Mouse (Mus musculus) lung, embryonic 14.5 days (tissue): ENCODE measurements at regions not wholly inside any gene's neighbourhood (a gene's known extent, or its start where the extent isn't known, plus 50 kb on each side); places are given as distances from the start of the nearest gene placed in this dataset.
A peak's percentile ranks its signal among the peaks of the same experiment; 100 is the strongest.

Source experiments
- ATAC-seq: fragments of 200-750 bp; cut with Nextera tagmentation; 2 replicates; pipeline ENCODE4 v1.8.0; 2017; ENCODE audit warnings: mild to moderate bottlenecking, moderate TSS enrichment, moderate library complexity; ENCODE audit not compliant: insufficient read depth
- DNase-seq: peaks from one replicate; pipeline ENCODE4 v3.0.0-alpha.2; 2015
- H3K27ac ChIP-seq: fragments of 300-500 bp; sonication (generic); 2 replicates; pipeline ENCODE4 v1.5.1; 2014; ENCODE audit warnings: low read depth, mild to moderate bottlenecking, moderate library complexity
- H3K27me3 ChIP-seq: fragments of 300-500 bp; sonication (generic); 2 replicates; pipeline ENCODE4 v1.6.1; 2014; ENCODE audit warnings: low read length, control low read depth; ENCODE audit not compliant: insufficient read depth
- H3K36me3 ChIP-seq: fragments of 300-500 bp; sonication (generic); 2 replicates; pipeline ENCODE4 v1.6.1; 2014; ENCODE audit warnings: control low read depth; ENCODE audit not compliant: insufficient read depth
- H3K4me1 ChIP-seq: fragments of 300-500 bp; sonication (generic); 2 replicates; pipeline ENCODE4 v1.6.1; 2014; ENCODE audit warnings: antibody characterized with exemption, control low read depth; ENCODE audit not compliant: insufficient read depth
- H3K4me2 ChIP-seq: fragments of 300-500 bp; sonication (generic); 2 replicates; pipeline ENCODE4 v1.6.1; 2014; ENCODE audit warnings: mild to moderate bottlenecking
- H3K4me3 ChIP-seq: fragments of 300-500 bp; sonication (generic); 2 replicates; pipeline ENCODE4 v1.5.1; 2014; ENCODE audit warnings: low read depth, low read length
- H3K9ac ChIP-seq: fragments of 300-500 bp; sonication (generic); 2 replicates; pipeline ENCODE4 v1.6.1; 2014
- H3K9me3 ChIP-seq: fragments of 300-500 bp; sonication (generic); 2 replicates; pipeline ENCODE4 v1.6.1; 2016; ENCODE audit warnings: low read depth, low read length, control low read depth
- CTCF ChIP-seq: IDR thresholded peaks from 2 replicates; pipeline ENCODE4 v1.5.1; 2016; ENCODE audit warnings: antibody characterized with exemption, low read depth
- WGBS: fragments of 180-500 bp; shearing (Covaris S2); extraction: QIAGEN DNeasy Blood & Tissue Kit; methylation state at CpG from one replicate; pipeline ENCODE4 v1.1.7; 2014; 5-methylcytosine and 5-hydroxymethylcytosine counted together

DNA sequence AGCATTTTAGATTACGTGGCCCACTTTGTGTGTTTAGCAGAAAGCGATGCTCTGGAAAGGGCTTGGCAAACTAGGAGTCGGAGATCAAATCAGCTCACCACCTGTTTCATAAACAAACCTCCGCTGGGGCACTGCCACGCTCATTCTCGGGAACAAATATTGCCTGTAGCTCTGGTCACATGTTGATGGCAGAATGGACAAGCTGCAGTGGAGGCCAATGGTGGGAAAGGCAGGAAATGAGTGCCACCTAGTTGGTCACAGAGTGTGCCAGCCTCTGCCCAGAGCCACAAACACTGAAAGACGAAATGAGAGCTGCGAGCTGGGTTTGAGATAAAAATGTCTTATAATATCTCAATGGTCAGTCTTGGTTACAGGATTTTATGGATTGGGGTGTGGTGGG, 259.2 kb upstream of the Csf3r start:
- H3K9me3 ChIP-seq: no peaks in the 10 kb centered on the region
- H3K4me3 ChIP-seq: no peak overlapping the region
- H3K9ac ChIP-seq: no peak overlapping the region
- 65% methylated on average over 8 of the region's 8 CpGs for WGBS
- no peak for DNase-seq
- H3K4me1 ChIP-seq: no peaks in the 10 kb centered on the region
- ATAC-seq: no peak
- H3K27ac ChIP-seq: no peak overlapping the region
- no peaks in the 10 kb centered on the region for H3K36me3 ChIP-seq
- H3K27me3 ChIP-seq: no peaks in the 10 kb centered on the region
- no peak for TF ChIP-seq CTCF
- no peak overlapping the region for H3K4me2 ChIP-seq

DNA sequence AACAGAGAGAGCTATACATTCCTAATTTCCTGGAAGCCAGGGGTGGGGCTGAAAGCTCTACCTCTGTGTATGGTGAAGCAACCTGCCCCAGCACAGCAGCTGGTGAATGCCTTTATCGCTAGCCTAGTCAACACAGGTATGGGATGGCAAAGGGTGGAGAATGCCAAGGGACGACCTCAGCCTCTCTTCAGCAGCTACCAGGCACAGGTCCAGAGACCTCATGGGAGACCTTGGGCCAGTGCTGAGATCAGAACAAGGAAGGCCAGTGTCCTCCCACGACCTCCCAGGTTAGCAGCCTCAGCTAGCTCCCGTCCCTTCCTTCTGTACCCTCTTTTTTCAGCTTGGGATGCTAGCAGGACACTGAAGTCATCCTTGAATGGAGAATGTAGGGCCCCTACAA, 247.2 kb upstream of the Csf3r start:
- DNase-seq: no peak
- WGBS: 72% methylated on average over 4 of the region's 4 CpGs

DNA sequence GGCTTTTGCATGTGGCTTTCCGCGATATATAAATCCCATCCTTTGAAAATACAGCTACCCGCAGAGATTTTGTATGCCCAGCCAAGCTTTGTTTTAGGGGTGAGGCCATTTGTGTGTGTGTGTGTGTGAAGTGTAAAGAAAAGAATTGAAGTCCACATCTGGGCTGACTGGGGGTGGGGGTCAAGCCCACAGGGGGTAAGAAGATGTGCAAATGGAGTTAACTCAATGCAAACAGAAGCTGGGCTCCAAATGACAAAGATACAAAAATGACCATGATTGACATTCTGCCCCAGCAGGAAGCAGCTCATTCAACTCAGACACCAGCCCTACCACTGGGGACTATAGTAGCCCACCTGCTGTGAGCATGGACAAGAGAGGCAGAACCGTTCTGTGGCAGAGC, 244.2 kb upstream of the Csf3r start:
- Histone ChIP-seq H3K4me3 (no peak overlapping the region), H3K9ac (no peak overlapping the region), H3K4me1 (no peaks in the 10 kb centered on the region), H3K27ac (no peak overlapping the region), H3K9me3 (no peaks in the 10 kb centered on the region), H3K27me3 (no peaks in the 10 kb centered on the region), H3K4me2 (no peak overlapping the region), H3K36me3 (no peaks in the 10 kb centered on the region)
- DNase-seq: no peak
- WGBS: 37% methylated on average over 4 of the region's 4 CpGs
- no peak for ATAC-seq
- no peak for TF ChIP-seq CTCF

More for the DNA sequence above, 247.2 kb upstream of the Csf3r start:
- TF ChIP-seq CTCF: no peak
- Histone ChIP-seq H3K27me3 (no peaks in the 10 kb centered on the region), H3K4me2 (no peak overlapping the region), H3K36me3 (no peaks in the 10 kb centered on the region), H3K4me3 (no peak overlapping the region), H3K4me1 (no peaks in the 10 kb centered on the region), H3K9ac (no peak overlapping the region), H3K9me3 (no peaks in the 10 kb centered on the region), H3K27ac (no peak overlapping the region)
- no peak for ATAC-seq

DNA sequence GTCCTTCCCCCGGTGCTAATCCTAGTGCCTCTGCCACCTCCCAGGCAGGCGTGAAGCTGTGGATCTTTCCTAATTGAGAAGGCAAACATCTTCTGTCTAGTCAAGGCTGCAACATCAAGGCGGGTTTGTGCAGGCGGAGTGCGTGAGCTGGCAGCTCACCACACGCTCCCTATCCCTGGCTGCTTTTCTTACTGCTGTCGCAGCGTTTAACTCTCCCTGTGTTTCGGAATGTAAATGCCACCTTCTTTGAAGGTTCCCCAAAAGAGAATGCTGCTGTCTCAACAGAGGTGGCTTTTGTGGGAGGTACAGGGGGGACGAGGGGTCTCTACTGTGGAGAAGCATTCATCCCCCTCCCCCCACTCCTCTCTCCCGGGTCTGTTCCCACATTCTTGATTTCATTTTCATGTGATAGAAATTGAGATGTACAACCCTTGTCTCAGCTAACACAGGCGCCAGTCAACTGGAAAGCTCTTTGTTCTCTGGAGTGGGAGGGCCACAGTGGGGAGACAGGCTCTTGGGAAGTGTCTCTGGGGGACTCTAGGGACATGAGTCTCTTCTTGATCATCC, 243.3 kb upstream of the Csf3r start:
- no peak for DNase-seq
- H3K27me3 ChIP-seq: no peaks in the 10 kb centered on the region
- ATAC-seq: no peak

DNA sequence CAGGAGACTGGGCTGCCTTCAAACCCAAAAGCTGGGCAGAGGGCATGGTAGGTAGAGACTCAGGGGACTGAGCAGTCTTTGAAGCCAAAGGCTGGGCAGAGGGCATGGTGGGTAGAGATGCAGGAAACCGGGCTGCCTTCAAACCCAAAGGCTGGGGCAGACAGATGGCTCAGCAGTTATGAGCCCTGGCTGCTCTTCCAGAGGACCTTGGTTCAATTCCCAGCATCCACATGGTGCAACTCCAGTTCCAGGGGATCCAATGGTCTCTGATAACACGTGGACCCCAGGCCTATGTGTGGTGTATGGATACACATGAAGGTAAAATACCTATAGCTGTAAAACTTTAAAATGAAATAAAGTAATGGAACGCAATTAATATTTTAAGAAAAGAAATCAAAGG, 242.0 kb upstream of the Csf3r start:
- Histone ChIP-seq H3K36me3 (no peaks in the 10 kb centered on the region), H3K4me3 (no peak overlapping the region), H3K9ac (no peak overlapping the region), H3K4me2 (no peak overlapping the region), H3K27me3 (no peaks in the 10 kb centered on the region), H3K27ac (no peak overlapping the region), H3K4me1 (no peaks in the 10 kb centered on the region), H3K9me3 (no peaks in the 10 kb centered on the region)
- DNase-seq (no peak), ATAC-seq (no peak)
- TF ChIP-seq CTCF: no peak
- WGBS: 63% methylated on average over 3 of the region's 3 CpGs

More for the DNA sequence above, 243.3 kb upstream of the Csf3r start:
- 9% methylated on average over 12 of the region's 12 CpGs for WGBS
- Histone ChIP-seq H3K9me3 (no peaks in the 10 kb centered on the region), H3K4me1 (no peaks in the 10 kb centered on the region), H3K27ac (no peak overlapping the region), H3K4me2 (no peak overlapping the region), H3K4me3 (no peak overlapping the region), H3K9ac (no peak overlapping the region), H3K36me3 (no peaks in the 10 kb centered on the region)
- no peak for TF ChIP-seq CTCF

- TF ChIP-seq CTCF: no peak
- H3K27me3 ChIP-seq: no peaks in the 10 kb centered on the region
- WGBS: 30% methylated on average over 3 of the region's 3 CpGs
- no peak overlapping the region for H3K9ac ChIP-seq
- ATAC-seq (no peak), DNase-seq (no peak)
- H3K9me3 ChIP-seq: no peaks in the 10 kb centered on the region
- no peak overlapping the region for H3K27ac ChIP-seq
- no peaks in the 10 kb centered on the region for H3K4me1 ChIP-seq
- H3K4me3 ChIP-seq: no peak overlapping the region
- H3K4me2 ChIP-seq: no peak overlapping the region
- no peaks in the 10 kb centered on the region for H3K36me3 ChIP-seq
Observed at GRCm38 (mm10) chr4:125786083-125786482, 238.3 kb upstream of the Csf3r start.

GRCm38 (mm10) chr4:125794679-125795078, 229.7 kb upstream of the Csf3r start:
- DNase-seq: no peak
- no peaks in the 10 kb centered on the region for H3K36me3 ChIP-seq
- H3K9ac ChIP-seq: no peak overlapping the region
- no peak for ATAC-seq
- H3K27ac ChIP-seq: no peak overlapping the region
- no peaks in the 10 kb centered on the region for H3K4me1 ChIP-seq
- 62% methylated on average over 4 of the region's 4 CpGs for WGBS
- H3K9me3 ChIP-seq: no peaks in the 10 kb centered on the region
- no peak overlapping the region for H3K4me2 ChIP-seq
- no peak for TF ChIP-seq CTCF
- H3K27me3 ChIP-seq: no peaks in the 10 kb centered on the region
- no peak overlapping the region for H3K4me3 ChIP-seq

DNA sequence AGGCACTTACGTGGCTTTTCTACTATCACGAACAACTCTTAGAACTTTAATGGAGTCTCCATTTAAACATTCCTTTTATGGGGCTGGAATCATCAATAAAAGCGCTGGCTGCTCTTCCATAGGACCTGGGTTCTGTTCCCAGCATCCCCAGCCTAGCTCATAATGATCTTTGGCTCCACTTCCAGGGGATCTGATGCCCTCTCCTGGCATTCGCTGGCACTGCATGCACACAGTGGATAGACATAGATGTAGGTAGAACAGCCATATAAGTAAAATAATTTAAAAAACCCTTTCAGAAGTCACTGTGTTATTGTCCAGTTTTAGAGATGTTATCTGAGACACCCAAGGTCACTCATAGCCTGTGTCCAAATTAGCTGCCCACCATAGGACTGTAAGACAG, 216.4 kb upstream of the Csf3r start:
- no peaks in the 10 kb centered on the region for H3K4me1 ChIP-seq

More for the DNA sequence above, 216.4 kb upstream of the Csf3r start:
- 0 out of 2 replicates have a peak, but pooled peaks have one; percentile 6 for TF ChIP-seq CTCF
- Histone ChIP-seq H3K27ac (no peak overlapping the region), H3K4me2 (no peak overlapping the region), H3K9me3 (no peaks in the 10 kb centered on the region), H3K27me3 (no peaks in the 10 kb centered on the region), H3K9ac (no peak overlapping the region), H3K4me3 (no peak overlapping the region), H3K36me3 (no peaks in the 10 kb centered on the region)
- DNase-seq: no peak
- ATAC-seq: no peak
- WGBS: 89% methylated on average over 4 of the region's 4 CpGs
